Mouse (Mus musculus) hindbrain, embryonic 12.5 days (tissue): ENCODE results near the gene 1700017D01Rik. TPM values are rescaled to one million over a fixed set of nuclear protein-coding genes. Genes with fewer than 3 reads are reported as not detected.
"Not testable (repeated sequence)": the region's sequence is repeated elsewhere in the genome, so short reads cannot be mapped to it uniquely, and the experiment has no call there.

Source experiments
- ATAC-seq: fragments of 200-750 bp; cut with Nextera tagmentation; 2 replicates; pipeline ENCODE4 v1.8.0; 2017; ENCODE audit warnings: moderate TSS enrichment; ENCODE audit not compliant: low FRiP score
- H3K27ac ChIP-seq: fragments of 300-500 bp; sonication (generic); 2 replicates; pipeline ENCODE4 v1.5.1; 2016; ENCODE audit warnings: mild to moderate bottlenecking
- H3K27me3 ChIP-seq: fragments of 300-500 bp; sonication (generic); 2 replicates; pipeline ENCODE4 v1.6.1; 2016; ENCODE audit warnings: mild to moderate bottlenecking
- H3K36me3 ChIP-seq: fragments of 300-500 bp; sonication (generic); 2 replicates; pipeline ENCODE4 v1.6.1; 2016; ENCODE audit warnings: mild to moderate bottlenecking
- H3K4me1 ChIP-seq: fragments of 300-500 bp; sonication (generic); 2 replicates; pipeline ENCODE4 v1.6.1; 2016
- H3K4me2 ChIP-seq: fragments of 300-500 bp; sonication (generic); replicated peaks from 2 replicates; pipeline ENCODE4 v1.6.1; 2016; ENCODE audit warnings: mild to moderate bottlenecking
- H3K4me3 ChIP-seq: fragments of 300-500 bp; sonication (generic); 2 replicates; pipeline ENCODE4 v1.5.1; 2016; ENCODE audit warnings: mild to moderate bottlenecking
- H3K9ac ChIP-seq: fragments of 300-500 bp; sonication (generic); 2 replicates; pipeline ENCODE4 v1.6.1; 2016; ENCODE audit warnings: mild to moderate bottlenecking, moderate library complexity
- H3K9me3 ChIP-seq: fragments of 300-500 bp; sonication (generic); replicated peaks from 2 replicates; pipeline ENCODE4 v1.6.1; 2016; ENCODE audit warnings: mild to moderate bottlenecking
- WGBS: fragments of 180-500 bp; shearing (Covaris S2); methylation state at CpG from one replicate; pipeline ENCODE4 v1.1.7; 2016; 5-methylcytosine and 5-hydroxymethylcytosine counted together
- polyA plus RNA-seq: library from polyadenylated mRNA; unstranded; fragments of >200 nt; fragmentation: Nextera tagmentation; extraction: Ambion mirVana; gene quantifications from 2 replicates; pipeline ENCODE4 v1.2.1, GENCODE M21; 2016

Gene 1700017D01Rik
- not detected in 2 replicates for polyA plus RNA-seq

DNA sequence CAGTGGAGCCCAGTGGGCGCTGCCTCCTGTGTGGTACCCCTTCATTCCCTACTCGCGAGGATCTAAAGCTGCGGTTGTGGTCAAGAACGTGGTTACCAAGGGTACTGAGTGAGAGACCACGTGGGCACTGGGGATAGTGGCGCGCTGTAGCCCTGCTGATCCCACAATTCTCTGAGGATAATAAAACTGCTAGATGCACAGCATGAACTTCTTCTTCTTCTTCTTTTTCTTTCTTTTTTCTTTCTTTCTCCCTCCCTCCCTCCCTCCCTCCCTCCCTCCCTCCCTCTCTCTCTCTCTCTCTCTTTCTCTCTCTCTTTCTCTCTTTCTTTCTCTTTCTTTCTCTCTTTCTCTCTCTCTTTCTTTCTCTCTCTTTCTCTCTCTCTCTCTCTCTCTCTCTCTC, at the start of gene 1700017D01Rik:
1700017D01Rik (minus strand) TSS at position 101 of the 400 bp plus-strand sequence.
- not testable (repeated sequence) for ATAC-seq, H3K27me3 ChIP-seq, H3K4me1 ChIP-seq, H3K9ac ChIP-seq, H3K27ac ChIP-seq, H3K9me3 ChIP-seq, H3K4me2 ChIP-seq, H3K36me3 ChIP-seq, H3K4me3 ChIP-seq
- 84% methylated on average over 8 of the region's 8 CpGs for WGBS

GRCm38 (mm10) chr19:11177464-11177863, 46.8 kb upstream of the 1700017D01Rik start:
- H3K4me1 ChIP-seq = no peaks in the 10 kb centered on the region
- no peak for ATAC-seq
- 72% methylated on average over 2 of the region's 2 CpGs for WGBS

DNA sequence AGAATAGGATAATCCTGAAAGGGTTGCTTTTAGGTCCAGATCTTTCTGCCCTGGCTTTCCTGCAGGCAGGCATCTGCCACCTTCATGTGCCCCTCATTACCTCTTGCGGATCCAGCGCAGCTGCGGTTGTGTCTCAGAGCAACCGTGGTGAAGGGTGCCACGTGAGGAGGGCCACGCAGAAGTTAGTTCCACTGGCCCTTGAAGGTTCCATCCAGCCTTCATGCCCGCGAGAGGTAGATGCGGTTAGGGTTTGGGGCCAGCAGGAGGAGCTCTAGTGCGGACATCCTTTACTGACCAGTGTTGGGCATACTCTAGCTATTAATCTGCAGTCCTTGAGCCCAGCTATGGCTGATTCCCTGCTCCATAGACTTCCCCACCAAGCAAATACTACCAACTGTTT, 34.5 kb upstream of the 1700017D01Rik start, which contains the start of gene 1700025F22Rik:
1700025F22Rik (minus strand) TSS at position 149 of the 400 bp plus-strand sequence.
- H3K36me3 ChIP-seq = no peaks in the 10 kb centered on the region
- no peak within 1 kb of the TSS for H3K9ac ChIP-seq
- no peak within 1 kb of the TSS for H3K27ac ChIP-seq
- H3K4me1 ChIP-seq = no peaks in the 10 kb centered on the region
- no peak for ATAC-seq
- no peaks in the 10 kb centered on the region for H3K27me3 ChIP-seq
- no peak within 1 kb of the TSS for H3K4me3 ChIP-seq
- H3K4me2 ChIP-seq = no peak within 1 kb of the TSS
- no peaks in the 10 kb centered on the region for H3K9me3 ChIP-seq
- WGBS = 36% methylated on average over 10 of the region's 10 CpGs

More at GRCm38 (mm10) chr19:11177464-11177863, 46.8 kb upstream of the 1700017D01Rik start:
- H3K9ac ChIP-seq = no peak overlapping the region
- no peak overlapping the region for H3K4me2 ChIP-seq
- H3K36me3 ChIP-seq = no peaks in the 10 kb centered on the region
- no peak overlapping the region for H3K27ac ChIP-seq
- no peaks in the 10 kb centered on the region for H3K27me3 ChIP-seq
- no peaks in the 10 kb centered on the region for H3K9me3 ChIP-seq
- H3K4me3 ChIP-seq = no peak overlapping the region

DNA sequence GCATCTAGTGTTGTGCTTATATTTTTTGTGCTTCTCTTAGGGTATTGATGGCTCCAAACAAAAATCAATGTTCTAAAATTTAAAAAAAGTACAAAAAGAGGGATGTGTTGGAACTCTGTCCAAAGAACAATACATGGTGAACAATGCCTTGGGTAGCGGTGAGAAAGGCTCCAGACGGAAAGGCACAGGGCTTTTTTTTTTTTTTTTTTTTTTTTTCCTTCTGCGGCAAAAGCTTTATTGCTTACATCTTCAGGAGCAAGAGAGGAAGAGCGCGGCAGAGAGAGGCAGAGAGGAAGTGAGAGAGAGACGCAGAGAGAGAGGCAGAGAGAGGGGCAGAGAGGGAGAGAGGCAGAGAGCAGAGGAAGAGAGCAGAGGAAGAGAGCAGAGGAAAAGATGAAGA, 27.2 kb upstream of the 1700017D01Rik start:
- not testable (repeated sequence) for H3K9ac ChIP-seq, H3K27me3 ChIP-seq, H3K9me3 ChIP-seq, H3K4me2 ChIP-seq, ATAC-seq, H3K27ac ChIP-seq, H3K4me3 ChIP-seq, H3K36me3 ChIP-seq, H3K4me1 ChIP-seq
- 74% methylated on average over 6 of the region's 6 CpGs for WGBS

GRCm38 (mm10) chr19:11135336-11135735, 4.7 kb upstream of the 1700017D01Rik start:
- H3K9me3 ChIP-seq = no peaks in the 10 kb centered on the region
- H3K36me3 ChIP-seq = no peaks in the 10 kb centered on the region
- no peak overlapping the region for H3K27ac ChIP-seq
- WGBS = 78% methylated on average over 4 of the region's 4 CpGs
- no peak overlapping the region for H3K4me2 ChIP-seq
- H3K4me1 ChIP-seq = no peaks in the 10 kb centered on the region
- no peak overlapping the region for H3K4me3 ChIP-seq
- no peak for ATAC-seq
- H3K27me3 ChIP-seq = no peaks in the 10 kb centered on the region
- H3K9ac ChIP-seq = no peak overlapping the region

DNA sequence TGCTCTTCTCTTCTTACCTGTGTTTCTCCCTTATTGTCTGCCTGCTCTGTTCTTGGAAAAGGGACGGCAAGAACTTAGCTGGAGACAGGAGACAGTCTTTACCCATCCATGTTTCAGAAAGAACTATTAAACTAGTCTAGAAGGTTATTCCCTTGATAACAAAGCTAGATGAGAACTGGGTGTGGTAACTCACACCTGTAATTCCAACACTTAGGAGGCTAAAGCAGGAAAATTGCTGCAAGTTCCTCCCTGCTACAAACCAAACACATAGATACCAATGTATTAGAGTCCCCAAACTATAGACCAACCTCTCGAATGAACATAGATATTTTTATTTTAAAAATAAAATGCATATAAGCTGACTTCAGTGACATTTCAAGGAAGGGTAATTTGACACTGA, 4.2 kb upstream of the 1700017D01Rik start:
- H3K4me3 ChIP-seq = no peak overlapping the region
- H3K27ac ChIP-seq = no peak overlapping the region
- H3K4me1 ChIP-seq = no peaks in the 10 kb centered on the region
- H3K27me3 ChIP-seq = no peaks in the 10 kb centered on the region
- no peak overlapping the region for H3K9ac ChIP-seq
- no peak overlapping the region for H3K4me2 ChIP-seq
- no peaks in the 10 kb centered on the region for H3K36me3 ChIP-seq
- 81% methylated on average over 2 of the region's 2 CpGs for WGBS
- H3K9me3 ChIP-seq = no peaks in the 10 kb centered on the region
- ATAC-seq = no peak

DNA sequence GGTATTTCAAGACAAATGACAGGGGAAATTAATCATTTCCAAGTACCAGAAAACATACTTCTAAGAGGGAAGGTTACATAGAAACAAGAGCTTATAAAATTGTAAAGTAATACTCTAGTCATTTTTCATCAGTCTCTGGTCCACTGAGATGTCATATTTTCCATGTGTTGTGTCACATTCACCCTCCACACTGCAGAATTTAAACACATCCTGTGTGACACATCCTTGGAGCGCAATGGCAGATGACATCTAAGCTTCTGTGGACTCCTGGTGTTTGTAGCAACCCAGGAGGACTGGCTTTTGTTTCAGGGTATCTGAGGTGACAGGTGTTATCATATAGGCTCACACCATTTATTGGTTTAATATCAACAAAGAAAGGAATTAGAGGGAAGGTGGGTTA, 974 bp downstream of the 1700017D01Rik start:
- Histone ChIP-seq H3K27me3 (no peaks in the 10 kb centered on the region), H3K9ac (no peak overlapping the region), H3K27ac (no peak overlapping the region), H3K4me1 (no peaks in the 10 kb centered on the region), H3K36me3 (no peaks in the 10 kb centered on the region), H3K4me3 (no peak overlapping the region), H3K4me2 (no peak overlapping the region), H3K9me3 (peaks cover 3% of the 10 kb centered on the region)
- ATAC-seq = no peak
- WGBS = 88% methylated on average over 1 of the region's 1 CpGs

GRCm38 (mm10) chr19:11121016-11121420, 9.7 kb downstream of the 1700017D01Rik start:
- WGBS = 7% methylated on average over 10 of the region's 38 CpGs
- ATAC-seq = peak; percentile 99
- not testable (repeated sequence) for H3K27ac ChIP-seq, H3K27me3 ChIP-seq, H3K36me3 ChIP-seq, H3K4me1 ChIP-seq, H3K9me3 ChIP-seq
- H3K9ac ChIP-seq = peak overlapping the region; percentile 23; the same call in 1 of the 2 replicates
- H3K4me2 ChIP-seq = peak overlapping the region; percentile 37
- H3K4me3 ChIP-seq = peak overlapping the region; percentile 34

DNA sequence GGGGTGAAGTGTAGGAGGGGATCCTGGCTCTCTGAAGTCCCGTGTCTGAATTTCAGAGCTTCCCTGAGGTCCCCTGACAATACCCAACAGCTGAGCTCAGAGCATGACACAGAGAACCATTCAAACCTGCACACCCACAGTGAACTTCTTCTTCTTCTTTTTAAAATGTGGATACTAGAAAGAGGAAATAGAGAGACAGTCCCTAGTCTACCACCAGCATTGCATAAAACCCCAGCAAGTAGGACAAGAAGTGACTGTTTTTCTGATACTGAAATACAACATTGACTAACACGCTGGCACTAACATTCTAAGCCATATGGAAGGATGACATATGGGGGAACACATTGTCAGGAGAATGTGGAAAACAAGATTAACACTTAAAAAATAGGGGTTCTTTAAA, 11.3 kb downstream of the 1700017D01Rik start:
- ATAC-seq = no peak
- 81% methylated on average over 2 of the region's 2 CpGs for WGBS
- Histone ChIP-seq H3K4me2 (no peak overlapping the region), H3K27ac (no peak overlapping the region), H3K9ac (no peak overlapping the region), H3K4me1 (no peaks in the 10 kb centered on the region), H3K9me3 (no peaks in the 10 kb centered on the region; the same call in 1 of the 2 replicates), H3K4me3 (no peak overlapping the region), H3K36me3 (no peaks in the 10 kb centered on the region), H3K27me3 (no peaks in the 10 kb centered on the region)

- Histone ChIP-seq H3K27ac (no peak overlapping the region), H3K4me2 (no peak overlapping the region), H3K9me3 (no peaks in the 10 kb centered on the region), H3K9ac (no peak overlapping the region), H3K4me3 (no peak overlapping the region), H3K36me3 (no peaks in the 10 kb centered on the region), H3K4me1 (no peaks in the 10 kb centered on the region), H3K27me3 (no peaks in the 10 kb centered on the region)
- WGBS = 77% methylated on average over 3 of the region's 3 CpGs
- ATAC-seq = no peak
These were observed 22.9 kb downstream of the 1700017D01Rik start for GRCm38 (mm10) chr19:11107746-11108145.

DNA sequence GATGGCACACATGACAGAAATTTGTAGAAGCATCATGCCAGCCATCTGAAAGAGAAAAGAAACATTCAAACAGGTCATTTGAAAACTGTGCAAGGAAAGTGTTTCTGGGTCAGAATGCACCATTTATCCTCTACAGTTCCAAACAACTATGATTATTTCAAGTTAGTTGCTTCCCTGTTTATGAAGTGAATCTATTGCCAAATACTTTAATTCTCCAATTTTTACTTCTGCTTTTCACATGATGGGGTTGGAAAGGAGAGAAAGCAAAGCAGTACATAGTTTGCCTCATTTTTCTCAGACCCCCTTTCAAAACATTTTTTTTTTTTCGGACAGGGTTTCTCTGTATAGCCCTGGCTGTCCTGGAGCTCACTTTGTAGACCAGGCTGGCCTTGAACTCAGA, 28.8 kb downstream of the 1700017D01Rik start:
- no peak overlapping the region for H3K9ac ChIP-seq
- no peaks in the 10 kb centered on the region for H3K9me3 ChIP-seq
- no peak for ATAC-seq
- H3K27ac ChIP-seq = no peak overlapping the region
- H3K4me1 ChIP-seq = no peaks in the 10 kb centered on the region
- WGBS = 79% methylated on average over 1 of the region's 1 CpGs
- H3K4me3 ChIP-seq = no peak overlapping the region
- no peaks in the 10 kb centered on the region for H3K27me3 ChIP-seq
- no peak overlapping the region for H3K4me2 ChIP-seq
- no peaks in the 10 kb centered on the region for H3K36me3 ChIP-seq

- Histone ChIP-seq H3K4me3 (no peak overlapping the region), H3K9me3 (no peaks in the 10 kb centered on the region), H3K9ac (no peak overlapping the region), H3K4me2 (no peak overlapping the region), H3K27ac (no peak overlapping the region), H3K36me3 (no peaks in the 10 kb centered on the region), H3K27me3 (peaks cover 2% of the 10 kb centered on the region), H3K4me1 (no peaks in the 10 kb centered on the region)
- ATAC-seq = no peak
- 80% methylated on average over 3 of the region's 3 CpGs for WGBS
These were observed 32.3 kb downstream of the 1700017D01Rik start for GRCm38 (mm10) chr19:11098401-11098800.

DNA sequence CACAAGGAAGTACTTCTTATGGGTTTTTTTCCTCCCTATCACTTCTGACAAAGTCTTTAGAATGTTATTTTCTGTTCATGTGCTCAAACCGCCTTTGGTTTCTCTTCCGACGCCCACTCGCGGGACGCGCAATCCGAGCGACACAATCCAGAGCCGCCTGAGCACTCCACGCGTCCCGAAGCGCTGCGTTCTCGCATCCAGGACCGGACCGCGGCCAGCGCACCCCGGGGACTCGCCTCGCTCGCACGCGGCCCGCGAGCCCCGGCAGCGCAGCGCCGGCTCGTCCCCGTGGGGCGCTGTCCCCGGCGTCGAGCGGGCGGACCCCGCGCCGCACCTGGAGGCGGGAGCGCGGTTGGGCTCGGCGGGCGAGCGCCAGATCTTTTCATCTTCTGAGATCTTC, 38.5 kb downstream of the 1700017D01Rik start:
- Histone ChIP-seq H3K27me3 (peaks cover 10% of the 10 kb centered on the region), H3K4me3 (peak overlapping the region; percentile 37), H3K4me2 (peak overlapping the region; percentile 63)
- H3K4me1 ChIP-seq, H3K9ac ChIP-seq, H3K27ac ChIP-seq, ATAC-seq, H3K36me3 ChIP-seq, H3K9me3 ChIP-seq: not testable (repeated sequence)
- WGBS = 3% methylated on average over 50 of the region's 50 CpGs
